ENCODE assay signal across 8 mouse cellular contexts in the genomic region with DNA sequence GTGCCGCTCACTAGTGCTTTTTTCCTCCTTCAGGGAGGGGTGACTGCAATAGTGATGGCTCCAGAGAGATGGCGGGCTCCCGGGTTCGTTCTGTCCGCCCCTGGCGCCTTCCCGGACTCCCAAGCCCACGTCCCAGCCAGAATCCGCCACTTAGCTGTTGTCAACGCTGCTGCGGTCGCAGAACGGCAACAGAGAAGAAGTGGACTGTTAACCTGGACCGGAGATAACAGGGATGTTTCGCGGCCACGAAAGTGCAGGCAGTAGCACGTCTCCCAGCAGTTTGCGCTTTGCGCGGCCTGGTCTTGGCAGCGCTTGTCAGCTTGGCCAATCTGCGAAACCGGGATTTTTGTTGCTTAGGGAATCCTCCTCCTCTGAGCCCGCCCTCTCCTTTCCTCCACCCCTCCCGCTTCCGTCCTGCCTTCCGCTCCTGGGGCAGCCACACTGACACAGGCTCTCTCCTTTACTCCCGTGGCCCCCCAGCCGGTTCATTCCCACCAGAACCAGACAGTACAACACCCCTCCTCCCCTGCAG. TPM values are rescaled to one million over a fixed set of nuclear protein-coding genes. Genes with fewer than 3 reads are reported as not detected.
DNase-seq lines count a peak whose midpoint lies in the region; ATAC-seq and TF ChIP-seq lines count a peak whose summit lies in the region.

A gene (minus strand): TSS at position 322 of the 532 bp plus-strand sequence.

- H3K4me3 ChIP-seq in forebrain, postnatal 0 days (ENCODE audit: low read depth, low read length), result peak within 1 kb of the TSS; percentile 49
- peak within 1 kb of the TSS; percentile 56 for H3K4me3 ChIP-seq in liver, postnatal 0 days (ENCODE audit: low read depth, low read length)
- H3K4me3 ChIP-seq in neural tube, embryonic 15.5 days (replicated peaks), result peak within 1 kb of the TSS; percentile 51

- peak within 1 kb of the TSS; percentile 59 for H3K9ac ChIP-seq in forebrain, postnatal 0 days
- peak within 1 kb of the TSS; percentile 46 for H3K9ac ChIP-seq in liver, postnatal 0 days (replicated peaks)
- H3K9ac ChIP-seq in neural tube, embryonic 15.5 days (replicated peaks), result peak within 1 kb of the TSS; percentile 49

- no peaks in the 10 kb centered on the region for H3K9me3 ChIP-seq in forebrain, postnatal 0 days (ENCODE audit: low read length)
- no peaks in the 10 kb centered on the region for H3K9me3 ChIP-seq in liver, postnatal 0 days (ENCODE audit: low read length)
- H3K9me3 ChIP-seq in neural tube, embryonic 15.5 days (replicated peaks), result no peaks in the 10 kb centered on the region

- H3K4me1 ChIP-seq in forebrain, postnatal 0 days (ENCODE audit: insufficient read depth), result no peaks in the 10 kb centered on the region
- H3K4me1 ChIP-seq in liver, postnatal 0 days (ENCODE audit: insufficient read depth), result no peaks in the 10 kb centered on the region
- H3K4me1 ChIP-seq in neural tube, embryonic 15.5 days, result no peaks in the 10 kb centered on the region

- peak within 1 kb of the TSS; percentile 82 for H3K27ac ChIP-seq in forebrain, postnatal 0 days (ENCODE audit: low read depth, low read length)
- peak within 1 kb of the TSS; percentile 64 for H3K27ac ChIP-seq in liver, postnatal 0 days (ENCODE audit: low read depth)
- H3K27ac ChIP-seq in neural tube, embryonic 15.5 days (replicated peaks), result peak within 1 kb of the TSS; percentile 85

- H3K27me3 ChIP-seq in forebrain, postnatal 0 days (ENCODE audit: insufficient read depth, low read length), result no peaks in the 10 kb centered on the region
- H3K27me3 ChIP-seq in liver, postnatal 0 days (ENCODE audit: insufficient read depth, low read length), result no peaks in the 10 kb centered on the region
- H3K27me3 ChIP-seq in neural tube, embryonic 15.5 days (replicated peaks), result no peaks in the 10 kb centered on the region

- peak within 1 kb of the TSS; percentile 57 for H3K4me2 ChIP-seq in forebrain, postnatal 0 days (ENCODE audit: low read depth)
- H3K4me2 ChIP-seq in liver, postnatal 0 days (ENCODE audit: low read depth, low read length), result peak within 1 kb of the TSS; percentile 77
- H3K4me2 ChIP-seq in neural tube, embryonic 15.5 days, result peak within 1 kb of the TSS; percentile 62

- 24% methylated on average over 30 of the region's 30 CpGs for WGBS in forebrain, postnatal 0 days
- 12% methylated on average over 20 of the region's 30 CpGs for WGBS in liver, postnatal 0 days (ENCODE audit: insufficient replicate concordance)
- WGBS in neural tube, embryonic 15.5 days, result 14% methylated on average over 30 of the region's 30 CpGs

- ATAC-seq in forebrain, postnatal 0 days, result peak; percentile 94
- peak; percentile 91 for ATAC-seq in liver, postnatal 0 days
- peak; percentile 90 for ATAC-seq in neural tube, embryonic 15.5 days (ENCODE audit: low FRiP score)

- no peaks in the 10 kb centered on the region for H3K36me3 ChIP-seq in forebrain, postnatal 0 days (ENCODE audit: insufficient read depth)
- no peaks in the 10 kb centered on the region for H3K36me3 ChIP-seq in liver, postnatal 0 days (replicated peaks; ENCODE audit: insufficient read depth, low read length)
- no peaks in the 10 kb centered on the region for H3K36me3 ChIP-seq in neural tube, embryonic 15.5 days

- intact Hi-C loops in heart, postnatal 36 days (cut with DNase I), result loop anchor here (5.0 to 10.0 kb wide), 3 partner anchors 141 to 931 kb away; a partner anchor contains a TSS

- DNase-seq in MN1 (ENCODE audit: low spot score), result peak; percentile 72
- DNase-seq in cerebellum, adult 18-20 months, result peak; percentile 73 to 81
- peak; percentile 79 for DNase-seq in forebrain, postnatal 0 days
- peak; percentile 73 to 77 for DNase-seq in heart, postnatal 36 days
- DNase-seq in layer of hippocampus, adult 18-20 months (ENCODE audit: low spot score in 2 of 2), result peak; percentile 54 to 70
- DNase-seq in liver, postnatal 0 days, result peak; percentile 60
- DNase-seq in thymus, postnatal 4 days, result peak; percentile 24

- no peak; the same call in 1 of the 2 replicates for TF ChIP-seq CTCF in forebrain, postnatal 0 days (IDR thresholded peaks at IDR 0.05; ENCODE audit: low read depth)
- TF ChIP-seq CTCF in liver, postnatal 0 days (IDR thresholded peaks at IDR 0.05; ENCODE audit: low read depth), result no peak

- no peak for TF ChIP-seq EP300 in liver, postnatal 0 days (IDR thresholded peaks at IDR 0.05; ENCODE audit: low read depth)

RNA-seq across cellular contexts. Expression of the gene that starts here (rescaled TPM):
- total RNA-seq in forebrain, postnatal 0 days (2014; rRNA removed), result 3.7 and 4.6 TPM in 2 replicates
- polyA plus RNA-seq in forebrain, postnatal 0 days (2015; fragmentation: Nextera tagmentation; extraction: Ambion mirVana), result 2.4 and 2.6 TPM in 2 replicates
- 1 to 10 TPM; 1.3 to 1.4 TPM for total RNA-seq in heart, postnatal 36 days (2021)
- total RNA-seq in layer of hippocampus, adult 18-20 months (2021), result under 1 TPM; 0.50 to 0.51 TPM
- polyA plus RNA-seq in liver, postnatal 0 days (2015; fragmentation: Nextera tagmentation; extraction: Ambion mirVana), result 0.64 and 0.81 TPM in 2 replicates
- 3.3 and 3.7 TPM in 2 replicates for polyA plus RNA-seq in neural tube, embryonic 15.5 days (2015; fragmentation: Nextera tagmentation; extraction: Ambion mirVana)

Comparison
In these comparisons a context has a peak if more than half of its experiments do, and no peak if none do; other contexts are left out.
1. Peak in every context shown above with its lines: DNase-seq, ATAC-seq, H3K4me3 ChIP-seq and H3K27ac ChIP-seq.
2. Peak in DNase-seq in layer of hippocampus, adult 18-20 months; RNA of the gene not detected or under 1 TPM.
3. Peak in DNase-seq, ATAC-seq, H3K4me3 ChIP-seq, H3K27ac ChIP-seq, H3K9ac ChIP-seq and H3K4me2 ChIP-seq in liver, postnatal 0 days; RNA of the gene not detected or under 1 TPM.
4. DNase-seq: peak in every context shown above with its lines; median percentile 79 in forebrain, postnatal 0 days; 77 in cerebellum, adult 18-20 months; 75 in heart, postnatal 36 days; 72 in MN1; 62 in layer of hippocampus, adult 18-20 months; 60 in liver, postnatal 0 days; 24 in thymus, postnatal 4 days.